Mouse (Mus musculus): ENCODE data around the gene Fam219a. TPM values are rescaled to one million over a fixed set of nuclear protein-coding genes. Genes with fewer than 3 reads are reported as not detected.
A peak's percentile ranks its signal among the peaks of the same experiment; 100 is the strongest.

Fam219a gene
- polyA plus RNA-seq, 1 experiment = 16.0 TPM

DNA sequence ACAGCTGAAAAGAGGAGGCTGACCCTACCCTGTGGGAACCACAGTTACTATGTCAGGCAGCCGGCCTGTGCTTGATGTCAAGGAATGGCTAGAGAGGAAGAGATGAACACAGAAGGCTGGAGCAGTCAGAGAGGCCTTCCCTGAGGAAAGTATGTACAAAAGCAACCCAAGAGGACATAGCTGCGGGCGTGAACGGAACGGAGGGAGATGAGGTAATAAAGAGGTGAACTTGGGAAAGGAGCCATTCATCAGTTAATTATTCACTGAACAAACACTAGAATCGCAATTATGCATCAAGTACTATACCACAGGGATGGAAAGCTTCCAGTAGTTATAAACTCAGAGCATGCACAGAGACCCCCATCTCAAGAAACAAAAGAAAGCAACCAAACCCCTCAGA, 47.2 kb downstream of the Fam219a start:
- TF ChIP-seq CTCF (IDR thresholded peaks at IDR 0.05; ENCODE audit: extremely low read depth, insufficient read length, insufficient replicate concordance, low read depth, low read length) (no peak), POLR2A (IDR thresholded peaks at IDR 0.05; ENCODE audit: low read depth, low read length) (no peak)
- Histone ChIP-seq H3K4me1 (ENCODE audit: control insufficient read depth, insufficient read depth, insufficient read length, low read length) (peaks cover 21% of the 10 kb centered on the region), H3K27me3 (ENCODE audit: control insufficient read depth, insufficient read depth, low read length) (no peaks in the 10 kb centered on the region), H3K27ac (ENCODE audit: insufficient read depth, low read depth, low read length) (no peak overlapping the region), H3K36me3 (ENCODE audit: control insufficient read depth, insufficient read depth, low read length) (no peaks in the 10 kb centered on the region), H3K4me3 (ENCODE audit: low read depth, low read length) (no peak overlapping the region)
- 33% methylated on average over 6 of the region's 6 CpGs for WGBS

DNA sequence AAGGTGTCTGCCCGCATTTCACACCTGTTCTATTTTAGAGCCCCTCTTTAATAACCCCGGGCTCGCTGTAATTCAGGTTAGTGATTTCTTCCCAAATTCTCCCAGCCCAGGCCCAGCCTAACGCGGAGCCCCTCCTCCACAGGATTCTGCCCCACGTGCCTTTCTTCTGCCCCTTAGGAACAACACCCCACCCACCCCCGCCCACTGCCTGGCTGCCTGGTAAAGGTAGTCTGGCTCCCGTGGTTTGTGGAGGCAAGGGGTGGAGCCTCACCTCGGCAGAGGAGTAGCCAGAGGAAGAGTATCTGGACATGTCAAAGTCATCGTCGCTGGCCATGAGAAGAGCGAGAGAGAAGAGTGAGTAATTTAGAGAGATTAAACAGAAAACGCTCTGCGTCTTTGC, 48.7 kb downstream of the Fam219a start:
- H3K4me3 ChIP-seq (ENCODE audit: low read depth, low read length) = no peak overlapping the region
- no peak overlapping the region for H3K27ac ChIP-seq (ENCODE audit: insufficient read depth, low read depth, low read length)
- peaks cover 21% of the 10 kb centered on the region for H3K4me1 ChIP-seq (ENCODE audit: control insufficient read depth, insufficient read depth, insufficient read length, low read length)
- H3K27me3 ChIP-seq (ENCODE audit: control insufficient read depth, insufficient read depth, low read length) = no peaks in the 10 kb centered on the region
- whole genome bisulfite sequencing = 55% methylated on average over 14 of the region's 14 CpGs
- TF ChIP-seq POLR2A (IDR thresholded peaks at IDR 0.05; ENCODE audit: low read depth, low read length) (no peak), CTCF (IDR thresholded peaks at IDR 0.05; ENCODE audit: extremely low read depth, insufficient read length, insufficient replicate concordance, low read depth, low read length) (no peak)
- no peaks in the 10 kb centered on the region for H3K36me3 ChIP-seq (ENCODE audit: control insufficient read depth, insufficient read depth, low read length)

DNA sequence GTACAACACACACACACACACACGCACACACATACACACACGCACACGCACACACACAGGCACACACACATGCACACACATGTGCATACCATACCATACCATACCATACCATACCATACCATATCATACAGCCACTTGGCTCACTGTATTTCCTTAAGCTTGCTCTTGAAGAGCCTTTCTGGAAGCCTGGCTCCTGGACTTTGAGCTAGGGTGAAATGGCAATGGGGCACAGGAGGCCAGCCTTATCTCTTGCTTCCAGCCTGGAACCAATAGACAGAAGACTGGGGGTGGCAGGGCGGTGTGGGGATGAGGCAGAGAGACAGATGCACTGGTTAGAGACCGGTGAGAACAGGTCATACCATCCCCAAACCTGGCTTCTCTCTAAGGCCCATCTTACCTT, 50.1 kb downstream of the Fam219a start:
- Histone ChIP-seq H3K36me3 (ENCODE audit: control insufficient read depth, insufficient read depth, low read length) (no peaks in the 10 kb centered on the region), H3K4me3 (ENCODE audit: low read depth, low read length) (no peak overlapping the region), H3K27ac (ENCODE audit: insufficient read depth, low read depth, low read length) (peak overlapping the region; percentile 44; the same call in 1 of the 2 replicates), H3K27me3 (ENCODE audit: control insufficient read depth, insufficient read depth, low read length) (no peaks in the 10 kb centered on the region), H3K4me1 (ENCODE audit: control insufficient read depth, insufficient read depth, insufficient read length, low read length) (peaks cover 21% of the 10 kb centered on the region)
- 59% methylated on average over 5 of the region's 5 CpGs for WGBS
- TF ChIP-seq POLR2A (IDR thresholded peaks at IDR 0.05; ENCODE audit: low read depth, low read length) (no peak), CTCF (IDR thresholded peaks at IDR 0.05; ENCODE audit: extremely low read depth, insufficient read length, insufficient replicate concordance, low read depth, low read length) (no peak)

DNA sequence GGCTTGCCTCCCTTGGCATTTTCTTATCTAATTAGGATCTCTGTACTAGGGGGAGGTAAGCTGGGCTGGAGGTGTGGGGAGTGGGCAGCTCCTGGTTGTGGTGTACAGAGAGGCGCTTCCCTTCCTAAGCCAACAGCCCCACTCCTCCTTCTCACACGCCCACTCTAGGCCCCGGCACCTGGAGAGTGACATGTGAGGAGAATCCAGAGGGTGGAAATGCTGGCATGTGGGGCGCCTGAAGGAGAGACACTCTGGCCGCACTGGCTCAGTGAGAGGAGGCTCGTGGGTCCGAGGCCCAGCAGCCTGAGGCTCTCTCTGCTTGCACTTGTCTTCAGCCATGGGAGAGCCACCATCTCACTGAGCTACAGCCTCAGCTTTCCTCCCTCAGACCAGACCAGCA, 51.0 kb downstream of the Fam219a start:
- Histone ChIP-seq H3K4me3 (ENCODE audit: low read depth, low read length) (no peak overlapping the region), H3K27ac (ENCODE audit: insufficient read depth, low read depth, low read length) (no peak overlapping the region), H3K36me3 (ENCODE audit: control insufficient read depth, insufficient read depth, low read length) (no peaks in the 10 kb centered on the region), H3K27me3 (ENCODE audit: control insufficient read depth, insufficient read depth, low read length) (no peaks in the 10 kb centered on the region), H3K4me1 (ENCODE audit: control insufficient read depth, insufficient read depth, insufficient read length, low read length) (peaks cover 21% of the 10 kb centered on the region)
- 86% methylated on average over 7 of the region's 7 CpGs for WGBS
- TF ChIP-seq POLR2A (IDR thresholded peaks at IDR 0.05; ENCODE audit: low read depth, low read length) (no peak), CTCF (IDR thresholded peaks at IDR 0.05; ENCODE audit: extremely low read depth, insufficient read length, insufficient replicate concordance, low read depth, low read length) (no peak)

DNA sequence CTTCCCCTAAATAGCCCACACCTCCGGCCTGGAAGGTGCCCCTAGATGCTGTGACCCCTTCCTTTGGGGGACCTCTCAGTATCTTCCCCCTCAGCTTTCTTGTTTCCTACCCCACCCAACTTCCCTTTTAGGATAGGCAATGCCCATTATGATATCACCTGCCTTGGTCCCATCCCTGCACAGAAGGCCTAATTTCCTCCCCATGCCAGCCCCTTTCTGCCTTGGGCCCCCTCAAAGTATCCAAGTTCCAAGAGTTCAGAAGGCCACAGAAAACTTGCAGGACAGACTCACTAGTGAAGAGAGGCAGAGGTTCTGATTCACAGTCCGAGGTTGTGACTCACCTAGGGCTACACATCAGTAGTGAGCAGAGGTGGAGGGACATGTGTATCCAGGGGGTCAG, 52.1 kb downstream of the Fam219a start, which contains the start of gene 1110017D15Rik:
Gene 1110017D15Rik, minus strand, starts transcription at position 101 of the 400 bp plus-strand sequence.
- no peaks in the 10 kb centered on the region for H3K36me3 ChIP-seq (ENCODE audit: control insufficient read depth, insufficient read depth, low read length)
- peaks cover 16% of the 10 kb centered on the region for H3K4me1 ChIP-seq (ENCODE audit: control insufficient read depth, insufficient read depth, insufficient read length, low read length)
- H3K27me3 ChIP-seq (ENCODE audit: control insufficient read depth, insufficient read depth, low read length) = no peaks in the 10 kb centered on the region
- no peak within 1 kb of the TSS for H3K4me3 ChIP-seq (ENCODE audit: low read depth, low read length)
- WGBS = 76% methylated on average over 2 of the region's 2 CpGs
- TF ChIP-seq CTCF (IDR thresholded peaks at IDR 0.05; ENCODE audit: extremely low read depth, insufficient read length, insufficient replicate concordance, low read depth, low read length) (no peak), POLR2A (IDR thresholded peaks at IDR 0.05; ENCODE audit: low read depth, low read length) (no peak)
- no peak within 1 kb of the TSS for H3K27ac ChIP-seq (ENCODE audit: insufficient read depth, low read depth, low read length)

DNA sequence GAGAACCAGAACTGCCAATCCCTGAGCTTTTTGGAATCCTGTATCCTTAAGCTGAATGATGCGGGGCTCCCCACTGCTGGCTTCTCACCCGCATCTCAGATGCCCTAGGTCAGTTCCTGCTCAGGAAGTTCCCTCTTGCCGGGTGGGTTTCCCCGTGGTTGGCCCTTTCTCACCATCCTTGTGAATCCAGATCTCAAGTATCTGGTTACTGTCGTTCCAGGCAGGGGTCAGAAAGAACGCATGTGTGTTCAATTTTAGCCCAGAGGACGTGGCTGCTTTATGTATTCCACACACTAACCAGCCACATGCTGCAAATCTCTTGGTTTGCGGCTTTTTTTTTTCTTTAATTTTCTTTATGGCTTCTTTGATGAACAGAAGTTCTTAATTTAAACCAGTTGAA, 55.6 kb downstream of the Fam219a start:
- WGBS = 44% methylated on average over 8 of the region's 8 CpGs
- TF ChIP-seq POLR2A (IDR thresholded peaks at IDR 0.05; ENCODE audit: low read depth, low read length) (no peak), CTCF (IDR thresholded peaks at IDR 0.05; ENCODE audit: extremely low read depth, insufficient read length, insufficient replicate concordance, low read depth, low read length) (no peak)
- Histone ChIP-seq H3K27me3 (ENCODE audit: control insufficient read depth, insufficient read depth, low read length) (no peaks in the 10 kb centered on the region), H3K4me3 (ENCODE audit: low read depth, low read length) (no peak overlapping the region), H3K36me3 (ENCODE audit: control insufficient read depth, insufficient read depth, low read length) (no peaks in the 10 kb centered on the region), H3K4me1 (ENCODE audit: control insufficient read depth, insufficient read depth, insufficient read length, low read length) (peaks cover 4% of the 10 kb centered on the region; the same call in 1 of the 2 replicates), H3K27ac (ENCODE audit: insufficient read depth, low read depth, low read length) (no peak overlapping the region)

DNA sequence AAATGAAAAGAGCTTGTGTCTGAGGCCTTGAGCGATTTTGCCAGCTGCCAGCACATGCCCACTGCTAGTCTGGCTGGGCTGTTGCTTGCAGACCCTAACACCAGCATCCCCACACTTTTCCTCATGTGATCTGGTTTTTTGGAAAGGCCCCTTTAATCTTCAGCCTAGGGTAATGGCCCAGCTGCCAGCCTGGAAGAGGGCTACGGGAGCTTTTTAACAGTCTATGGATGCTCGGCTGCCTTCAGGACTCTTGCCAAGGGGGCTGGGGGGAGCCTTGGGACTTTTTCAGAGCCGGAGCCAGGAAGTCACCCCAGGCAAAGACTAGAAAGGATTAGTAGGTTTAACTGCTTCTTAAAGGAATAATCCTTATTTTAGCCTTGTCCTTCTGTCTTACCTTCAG, 56.0 kb downstream of the Fam219a start:
- Histone ChIP-seq H3K27me3 (ENCODE audit: control insufficient read depth, insufficient read depth, low read length) (no peaks in the 10 kb centered on the region), H3K27ac (ENCODE audit: insufficient read depth, low read depth, low read length) (no peak overlapping the region), H3K36me3 (ENCODE audit: control insufficient read depth, insufficient read depth, low read length) (no peaks in the 10 kb centered on the region), H3K4me1 (ENCODE audit: control insufficient read depth, insufficient read depth, insufficient read length, low read length) (peaks cover under 1% of the 10 kb centered on the region; the same call in 1 of the 2 replicates), H3K4me3 (ENCODE audit: low read depth, low read length) (no peak overlapping the region)
- no peak for TF ChIP-seq POLR2A (IDR thresholded peaks at IDR 0.05; ENCODE audit: low read depth, low read length)
- no peak for TF ChIP-seq CTCF (IDR thresholded peaks at IDR 0.05; ENCODE audit: extremely low read depth, insufficient read length, insufficient replicate concordance, low read depth, low read length)
- 65% methylated on average over 4 of the region's 4 CpGs for WGBS
